Mouse (Mus musculus) B cell, adult 2 months (primary cell): Measurements from ENCODE around the gene Vmn2r79.
"Not testable (repeated sequence)": the region's sequence is repeated elsewhere in the genome, so short reads cannot be mapped to it uniquely, and the experiment has no call there.

Experiments used
- DNase-seq, 2 experiments: peaks; one replicate each; pipeline ENCODE4 v3.0.0; 2022

Gene Vmn2r79

DNA sequence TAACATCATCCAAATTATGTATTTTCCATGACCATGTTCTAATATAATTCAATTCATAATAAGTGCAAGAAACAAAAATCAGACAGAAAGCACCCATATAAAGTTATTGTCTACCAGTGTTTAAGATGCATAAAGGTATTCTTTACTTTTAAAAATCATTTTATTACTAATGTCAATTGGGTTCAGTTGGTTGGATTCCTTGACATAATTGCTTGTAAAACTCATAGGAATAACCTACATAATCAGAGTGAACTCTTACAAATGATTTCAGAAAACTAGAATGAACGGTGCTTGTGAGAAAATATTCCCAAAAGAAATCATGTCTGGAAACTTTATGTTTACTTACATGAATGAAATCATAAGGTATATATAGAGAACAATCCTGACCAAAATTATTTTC lies at the start of gene Vmn2r79:
TSS of gene Vmn2r79 (plus strand) at position 301 of the 400 bp plus-strand sequence.
- not testable (repeated sequence) for DNase-seq

DNA sequence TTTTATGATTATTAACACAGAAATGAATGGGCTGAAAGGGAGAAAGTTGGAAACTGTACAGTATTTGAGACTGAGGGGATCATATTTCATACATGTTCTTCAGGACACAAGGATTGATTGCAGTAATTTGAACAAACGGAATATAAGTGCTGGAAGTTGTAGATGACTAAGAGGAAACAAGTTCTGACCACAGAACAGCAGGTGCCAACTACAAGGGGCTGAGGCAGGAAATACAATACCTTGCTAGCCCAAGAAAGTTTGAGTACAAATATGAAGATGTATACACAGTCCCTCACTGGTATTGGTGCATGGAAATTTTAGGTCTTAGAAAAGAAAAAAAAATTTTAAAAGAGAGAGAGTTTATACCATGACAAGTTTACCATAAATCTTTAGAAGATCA lies 1.2 kb upstream of the Vmn2r79 start:
- DNase-seq = no peak

DNA sequence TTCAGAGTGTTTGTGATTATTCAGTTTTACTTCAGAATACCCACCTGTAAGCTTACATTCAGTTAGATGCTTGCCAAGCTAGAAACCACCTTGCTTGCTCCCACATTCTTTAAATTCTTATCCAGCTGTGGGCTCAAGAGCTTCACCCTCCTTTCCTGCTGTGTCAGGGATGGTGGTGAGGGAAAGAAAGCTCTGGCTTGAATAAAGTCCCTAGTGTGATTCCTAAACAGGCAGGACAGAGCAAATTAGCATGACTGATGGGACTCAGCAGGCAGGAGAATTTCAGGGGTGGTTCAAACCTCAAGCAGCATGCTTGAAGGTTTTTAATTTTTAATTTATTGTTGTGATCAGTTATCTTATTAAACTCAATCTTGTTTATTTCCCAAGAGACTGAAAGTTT lies 30.6 kb downstream of the Vmn2r79 start:
- not testable (repeated sequence) for DNase-seq

DNA sequence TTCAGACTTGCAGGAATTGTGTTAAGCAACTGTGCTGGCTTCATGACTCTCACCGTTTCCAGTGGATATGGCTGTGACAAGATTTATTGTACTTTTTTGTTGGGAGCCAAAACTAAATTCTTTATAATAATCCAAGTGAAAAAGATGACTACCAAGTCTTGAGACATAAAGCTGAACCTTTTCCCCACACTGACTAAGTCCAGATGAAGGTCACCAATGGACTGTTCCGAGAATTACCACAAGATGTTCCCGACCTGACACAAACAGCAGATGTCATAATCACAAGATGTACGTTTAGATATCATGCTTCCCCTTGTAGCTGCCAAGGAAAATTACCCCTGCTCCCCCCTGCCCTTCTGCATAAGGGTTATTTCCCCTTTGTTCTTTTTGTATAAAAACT lies 67.7 kb downstream of the Vmn2r79 start:
- DNase-seq = no peak
